Mouse (Mus musculus) forebrain, embryonic 12.5 days (tissue): ENCODE results near the gene Ldlr. TPM values are rescaled to one million over a fixed set of nuclear protein-coding genes. Genes with fewer than 3 reads are reported as not detected.

ENCODE experiments used
- ATAC-seq: fragments of 200-750 bp; cut with Nextera tagmentation; 2 replicates; pipeline ENCODE4 v1.8.0; 2017; ENCODE audit warnings: moderate TSS enrichment; ENCODE audit not compliant: low FRiP score
- H3K27ac ChIP-seq: fragments of 300-500 bp; sonication (generic); 2 replicates; pipeline ENCODE4 v1.5.1; 2016; ENCODE audit warnings: mild to moderate bottlenecking
- H3K27me3 ChIP-seq: fragments of 300-500 bp; sonication (generic); 2 replicates; pipeline ENCODE4 v1.6.1; 2016; ENCODE audit warnings: mild to moderate bottlenecking
- H3K36me3 ChIP-seq: fragments of 300-500 bp; sonication (generic); replicated peaks from 2 replicates; pipeline ENCODE4 v1.6.1; 2016; ENCODE audit warnings: mild to moderate bottlenecking
- H3K4me1 ChIP-seq: fragments of 300-500 bp; sonication (generic); 2 replicates; pipeline ENCODE4 v1.6.1; 2016
- H3K4me2 ChIP-seq: fragments of 300-500 bp; sonication (generic); 2 replicates; pipeline ENCODE4 v1.6.1; 2016; ENCODE audit warnings: mild to moderate bottlenecking, moderate library complexity
- H3K4me3 ChIP-seq: fragments of 300-500 bp; sonication (generic); replicated peaks from 2 replicates; pipeline ENCODE4 v1.5.1; 2016; ENCODE audit warnings: mild to moderate bottlenecking
- H3K9ac ChIP-seq: fragments of 300-500 bp; sonication (generic); 2 replicates; pipeline ENCODE4 v1.6.1; 2016; ENCODE audit warnings: mild to moderate bottlenecking
- H3K9me3 ChIP-seq: fragments of 300-500 bp; sonication (generic); 2 replicates; pipeline ENCODE4 v1.6.1; 2016
- WGBS: fragments of 180-500 bp; shearing (Covaris S2); methylation state at CpG from one replicate; pipeline ENCODE4 v1.1.7; 2016; 5-methylcytosine and 5-hydroxymethylcytosine counted together
- polyA plus RNA-seq: library from polyadenylated mRNA; unstranded; fragments of >200 nt; fragmentation: Nextera tagmentation; extraction: Ambion mirVana; gene quantifications from 2 replicates; pipeline ENCODE4 v1.2.1, GENCODE M21; 2016

Gene Ldlr
- polyA plus RNA-seq, 1 experiment from 2014 or later, result 40.3 TPM

DNA sequence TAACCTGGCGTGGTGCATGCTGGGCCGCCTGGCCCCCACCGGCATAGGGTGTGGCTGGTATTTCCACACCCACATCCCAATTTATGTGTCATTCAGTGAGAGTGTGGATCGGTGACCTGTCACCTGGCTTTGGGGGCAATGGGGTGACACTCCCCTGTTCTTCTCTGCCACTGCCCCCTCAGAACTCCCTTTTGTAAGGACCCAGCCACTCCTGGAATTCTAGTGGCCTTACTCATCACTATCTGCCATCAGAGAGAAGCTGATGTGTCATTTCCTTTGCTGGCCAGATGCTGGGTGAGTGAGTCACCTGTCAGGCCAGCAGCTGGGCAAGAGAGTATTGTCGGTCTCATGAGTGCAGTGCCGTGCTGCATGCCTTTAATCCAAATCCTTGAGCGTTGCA is 6.0 kb downstream of the Ldlr start:
- no peaks in the 10 kb centered on the region for H3K27me3 ChIP-seq
- 95% methylated on average over 7 of the region's 7 CpGs for WGBS
- no peak overlapping the region for H3K4me2 ChIP-seq
- no peaks in the 10 kb centered on the region for H3K9me3 ChIP-seq
- no peak overlapping the region for H3K27ac ChIP-seq
- ATAC-seq, result no peak
- H3K4me3 ChIP-seq, result no peak overlapping the region
- H3K4me1 ChIP-seq, result peaks cover 22% of the 10 kb centered on the region
- H3K36me3 ChIP-seq, result peaks cover 81% of the 10 kb centered on the region
- H3K9ac ChIP-seq, result no peak overlapping the region

DNA sequence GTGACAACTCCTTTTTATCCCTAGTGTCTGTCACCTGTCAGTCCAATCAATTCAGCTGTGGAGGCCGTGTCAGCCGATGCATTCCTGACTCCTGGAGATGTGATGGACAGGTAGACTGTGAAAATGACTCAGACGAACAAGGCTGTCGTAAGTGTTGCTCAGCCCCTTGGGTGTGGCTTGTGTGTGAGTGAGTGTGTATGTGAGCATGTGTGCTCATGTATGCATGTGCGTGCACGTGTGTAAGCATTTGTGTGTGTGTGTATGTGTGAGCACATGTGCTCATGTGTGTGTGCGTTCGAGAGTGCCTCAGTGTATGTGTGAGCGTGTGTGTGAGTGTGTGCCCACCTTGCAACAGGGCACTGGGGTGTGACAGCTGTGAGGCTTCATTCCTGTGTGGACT is 9.0 kb downstream of the Ldlr start:
- H3K36me3 ChIP-seq, result peaks cover 91% of the 10 kb centered on the region
- 91% methylated on average over 9 of the region's 9 CpGs for WGBS
- no peaks in the 10 kb centered on the region for H3K9me3 ChIP-seq
- no peaks in the 10 kb centered on the region for H3K27me3 ChIP-seq
- no peak overlapping the region for H3K4me3 ChIP-seq
- H3K9ac ChIP-seq, result no peak overlapping the region
- H3K27ac ChIP-seq, result no peak overlapping the region
- H3K4me2 ChIP-seq, result no peak overlapping the region
- no peaks in the 10 kb centered on the region for H3K4me1 ChIP-seq
- no peak for ATAC-seq

DNA sequence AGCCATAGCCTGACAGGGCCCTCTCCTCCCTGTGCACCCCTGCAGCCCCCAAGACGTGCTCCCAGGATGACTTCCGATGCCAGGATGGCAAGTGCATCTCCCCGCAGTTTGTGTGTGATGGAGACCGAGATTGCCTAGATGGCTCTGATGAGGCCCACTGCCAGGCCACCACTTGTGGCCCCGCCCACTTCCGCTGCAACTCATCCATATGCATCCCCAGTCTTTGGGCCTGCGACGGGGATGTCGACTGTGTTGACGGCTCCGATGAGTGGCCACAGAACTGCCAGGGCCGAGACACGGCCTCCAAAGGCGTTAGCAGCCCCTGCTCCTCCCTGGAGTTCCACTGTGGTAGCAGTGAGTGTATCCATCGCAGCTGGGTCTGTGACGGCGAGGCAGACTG is 10.2 kb downstream of the Ldlr start:
- Histone ChIP-seq H3K4me3 (no peak overlapping the region), H3K36me3 (peaks cover 91% of the 10 kb centered on the region), H3K9ac (no peak overlapping the region), H3K27me3 (no peaks in the 10 kb centered on the region), H3K4me2 (no peak overlapping the region), H3K9me3 (no peaks in the 10 kb centered on the region), H3K27ac (no peak overlapping the region), H3K4me1 (no peaks in the 10 kb centered on the region)
- WGBS, result 88% methylated on average over 17 of the region's 17 CpGs
- no peak for ATAC-seq

DNA sequence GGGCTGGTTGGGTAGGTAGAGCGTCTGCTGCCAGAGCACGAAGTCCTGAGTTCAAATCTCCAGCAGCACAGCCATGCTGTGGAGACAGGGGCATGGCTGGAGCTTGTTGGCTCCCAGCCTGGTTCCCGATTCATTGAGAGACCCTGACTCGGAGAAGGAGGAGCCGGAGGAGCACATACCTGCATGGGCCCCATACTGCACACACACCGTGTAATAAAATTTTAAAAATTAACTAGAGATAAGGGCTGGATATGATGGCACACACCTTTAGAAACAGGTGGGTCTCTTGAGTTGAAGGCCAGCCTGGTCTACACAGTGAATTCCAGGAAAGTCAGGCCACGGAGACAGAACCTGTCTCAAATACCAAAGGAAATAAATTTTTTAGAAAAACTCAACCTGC is 10.7 kb downstream of the Ldlr start:
- no peaks in the 10 kb centered on the region for H3K27me3 ChIP-seq
- peaks cover 92% of the 10 kb centered on the region for H3K36me3 ChIP-seq
- H3K27ac ChIP-seq, result no peak overlapping the region
- no peak overlapping the region for H3K9ac ChIP-seq
- 96% methylated on average over 7 of the region's 7 CpGs for WGBS
- no peak for ATAC-seq
- H3K4me3 ChIP-seq, result no peak overlapping the region
- H3K4me2 ChIP-seq, result no peak overlapping the region
- no peaks in the 10 kb centered on the region for H3K9me3 ChIP-seq
- no peaks in the 10 kb centered on the region for H3K4me1 ChIP-seq

DNA sequence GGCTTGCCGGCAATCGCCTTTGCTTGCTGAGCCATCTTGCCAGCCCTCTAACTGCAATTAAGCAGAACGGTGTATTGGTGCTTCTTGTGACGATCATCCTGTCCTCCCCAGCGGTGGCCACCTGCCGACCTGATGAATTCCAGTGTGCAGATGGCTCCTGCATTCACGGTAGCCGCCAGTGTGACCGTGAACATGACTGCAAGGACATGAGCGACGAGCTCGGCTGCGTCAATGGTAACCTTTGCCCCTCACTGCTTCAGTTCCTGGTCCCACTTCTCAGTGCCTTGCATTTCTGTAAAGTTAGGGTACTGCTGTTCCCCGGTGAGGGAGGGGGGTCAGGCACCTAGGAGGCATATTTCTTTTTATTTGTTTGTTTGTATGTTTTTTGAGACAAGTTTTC is 11.8 kb downstream of the Ldlr start:
- H3K27ac ChIP-seq, result no peak overlapping the region
- H3K4me3 ChIP-seq, result no peak overlapping the region
- no peaks in the 10 kb centered on the region for H3K27me3 ChIP-seq
- H3K4me1 ChIP-seq, result no peaks in the 10 kb centered on the region
- WGBS, result 90% methylated on average over 14 of the region's 14 CpGs
- H3K4me2 ChIP-seq, result no peak overlapping the region
- H3K9me3 ChIP-seq, result no peaks in the 10 kb centered on the region
- ATAC-seq, result no peak
- no peak overlapping the region for H3K9ac ChIP-seq
- H3K36me3 ChIP-seq, result peaks cover 93% of the 10 kb centered on the region

DNA sequence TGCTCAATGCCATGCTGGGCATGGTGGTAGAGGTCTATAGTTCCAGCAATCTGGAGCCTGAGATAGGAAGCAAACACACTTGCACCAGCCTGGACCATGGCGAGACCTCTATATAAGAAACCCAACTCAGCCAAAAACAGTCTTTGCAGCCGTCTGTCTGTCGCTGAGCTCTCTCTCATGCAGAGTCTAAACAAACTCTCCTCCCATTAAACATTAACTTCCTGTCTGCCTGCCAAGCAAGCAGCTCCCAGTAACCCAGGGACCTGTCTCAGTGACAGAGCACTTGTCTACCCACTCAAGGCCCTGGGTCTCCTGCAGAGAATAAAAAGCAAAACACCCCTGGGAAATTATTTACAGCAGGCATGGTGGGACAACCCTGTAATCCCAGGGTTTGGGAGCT is 13.3 kb downstream of the Ldlr start:
- Histone ChIP-seq H3K9ac (no peak overlapping the region), H3K4me2 (no peak overlapping the region), H3K4me3 (no peak overlapping the region), H3K27ac (no peak overlapping the region), H3K27me3 (no peaks in the 10 kb centered on the region), H3K9me3 (no peaks in the 10 kb centered on the region), H3K4me1 (no peaks in the 10 kb centered on the region), H3K36me3 (peaks cover 96% of the 10 kb centered on the region)
- no peak for ATAC-seq
- WGBS, result 84% methylated on average over 3 of the region's 3 CpGs

DNA sequence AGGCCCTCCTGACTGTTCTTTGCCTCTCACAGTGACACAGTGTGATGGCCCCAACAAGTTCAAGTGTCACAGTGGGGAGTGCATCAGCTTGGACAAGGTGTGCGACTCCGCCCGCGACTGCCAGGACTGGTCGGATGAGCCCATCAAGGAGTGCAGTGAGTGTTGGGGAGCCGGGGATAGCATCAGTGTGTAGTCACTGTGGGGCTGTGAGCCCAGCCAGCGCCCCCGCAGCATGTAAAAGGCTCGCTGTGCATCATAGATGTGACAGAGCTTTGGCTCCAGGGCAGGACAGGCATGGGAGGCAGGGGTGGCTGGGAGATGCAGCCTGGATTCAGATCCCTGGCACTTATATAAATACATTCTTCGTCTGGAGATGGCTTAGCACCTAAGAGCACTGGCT is 13.9 kb downstream of the Ldlr start:
- H3K27me3 ChIP-seq, result no peaks in the 10 kb centered on the region
- no peak for ATAC-seq
- 91% methylated on average over 10 of the region's 10 CpGs for WGBS

DNA sequence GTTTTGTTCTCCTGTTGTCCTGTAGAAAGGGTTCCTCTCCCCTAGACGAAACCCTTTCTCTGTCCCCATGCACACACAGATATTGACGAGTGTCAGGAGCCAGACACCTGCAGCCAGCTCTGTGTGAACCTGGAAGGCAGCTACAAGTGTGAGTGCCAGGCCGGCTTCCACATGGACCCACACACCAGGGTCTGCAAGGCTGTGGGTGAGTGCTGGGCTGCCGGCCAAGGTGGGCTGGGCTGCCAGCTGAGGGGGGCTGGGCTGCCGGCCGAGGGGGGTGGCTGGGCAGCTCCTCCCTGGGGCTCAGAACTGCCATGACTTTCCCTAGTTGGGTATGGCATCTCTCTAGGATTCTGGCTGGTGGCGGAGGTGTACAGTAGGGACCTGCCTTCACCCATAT is 15.5 kb downstream of the Ldlr start:
- Histone ChIP-seq H3K9me3 (no peaks in the 10 kb centered on the region), H3K36me3 (peaks cover 92% of the 10 kb centered on the region), H3K27ac (no peak overlapping the region), H3K4me1 (no peaks in the 10 kb centered on the region), H3K27me3 (no peaks in the 10 kb centered on the region), H3K4me2 (no peak overlapping the region), H3K4me3 (no peak overlapping the region), H3K9ac (no peak overlapping the region)
- no peak for ATAC-seq
- 90% methylated on average over 7 of the region's 7 CpGs for WGBS

More for the DNA sequence above, 13.9 kb downstream of the Ldlr start:
- H3K27ac ChIP-seq, result no peak overlapping the region
- H3K4me3 ChIP-seq, result no peak overlapping the region
- no peaks in the 10 kb centered on the region for H3K4me1 ChIP-seq
- H3K36me3 ChIP-seq, result peaks cover 96% of the 10 kb centered on the region
- H3K9me3 ChIP-seq, result no peaks in the 10 kb centered on the region
- no peak overlapping the region for H3K9ac ChIP-seq
- H3K4me2 ChIP-seq, result no peak overlapping the region

DNA sequence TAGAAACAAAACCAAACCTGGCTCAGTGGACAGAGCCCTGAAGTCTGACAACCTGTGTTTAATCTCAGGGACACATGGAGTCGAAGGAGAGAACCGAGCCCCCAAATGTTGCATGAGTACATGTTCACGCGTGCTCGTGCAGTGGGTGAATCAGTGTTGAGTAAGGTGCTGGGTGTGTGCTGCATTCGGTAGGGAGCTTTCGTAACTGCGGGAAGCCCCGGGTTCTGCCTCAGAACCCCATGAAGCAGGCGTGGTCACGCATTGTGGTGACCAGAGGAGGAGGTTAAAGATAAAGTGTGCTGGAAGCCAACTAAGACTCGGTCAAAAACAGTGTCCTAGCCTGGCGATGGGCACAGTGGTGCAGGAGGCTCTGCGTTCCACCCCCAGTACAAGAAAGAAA is 17.1 kb downstream of the Ldlr start:
- no peak overlapping the region for H3K4me2 ChIP-seq
- WGBS, result 96% methylated on average over 14 of the region's 14 CpGs
- no peak overlapping the region for H3K27ac ChIP-seq

DNA sequence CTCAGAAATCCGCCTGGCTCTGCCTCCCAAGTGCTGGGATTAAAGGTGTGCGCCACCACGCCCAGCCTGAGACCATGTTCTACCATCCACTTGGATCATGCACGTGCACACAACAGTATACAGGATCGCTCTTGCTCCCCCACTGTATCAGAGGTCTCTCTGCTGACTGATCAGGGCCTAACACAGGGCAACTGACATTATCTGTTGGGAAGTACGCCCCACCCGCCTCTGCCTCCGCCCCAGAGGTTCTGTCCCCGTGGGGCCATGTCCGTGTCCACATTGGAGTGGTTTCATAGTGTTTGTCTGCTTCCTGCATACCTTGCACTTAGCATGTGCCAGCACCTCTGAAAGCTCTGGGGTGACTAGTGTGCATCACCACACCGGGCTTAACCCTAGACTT is 18.2 kb downstream of the Ldlr start:
- WGBS, result 97% methylated on average over 11 of the region's 11 CpGs
- no peak for ATAC-seq
- no peak overlapping the region for H3K27ac ChIP-seq
- peaks cover 93% of the 10 kb centered on the region for H3K36me3 ChIP-seq
- H3K9ac ChIP-seq, result no peak overlapping the region
- no peak overlapping the region for H3K4me2 ChIP-seq
- H3K4me1 ChIP-seq, result no peaks in the 10 kb centered on the region
- no peaks in the 10 kb centered on the region for H3K9me3 ChIP-seq
- H3K27me3 ChIP-seq, result no peaks in the 10 kb centered on the region
- H3K4me3 ChIP-seq, result no peak overlapping the region

More for the DNA sequence above, 17.1 kb downstream of the Ldlr start:
- Histone ChIP-seq H3K9ac (no peak overlapping the region), H3K4me1 (no peaks in the 10 kb centered on the region), H3K9me3 (no peaks in the 10 kb centered on the region), H3K4me3 (no peak overlapping the region), H3K27me3 (no peaks in the 10 kb centered on the region), H3K36me3 (peaks cover 92% of the 10 kb centered on the region)
- ATAC-seq, result no peak

DNA sequence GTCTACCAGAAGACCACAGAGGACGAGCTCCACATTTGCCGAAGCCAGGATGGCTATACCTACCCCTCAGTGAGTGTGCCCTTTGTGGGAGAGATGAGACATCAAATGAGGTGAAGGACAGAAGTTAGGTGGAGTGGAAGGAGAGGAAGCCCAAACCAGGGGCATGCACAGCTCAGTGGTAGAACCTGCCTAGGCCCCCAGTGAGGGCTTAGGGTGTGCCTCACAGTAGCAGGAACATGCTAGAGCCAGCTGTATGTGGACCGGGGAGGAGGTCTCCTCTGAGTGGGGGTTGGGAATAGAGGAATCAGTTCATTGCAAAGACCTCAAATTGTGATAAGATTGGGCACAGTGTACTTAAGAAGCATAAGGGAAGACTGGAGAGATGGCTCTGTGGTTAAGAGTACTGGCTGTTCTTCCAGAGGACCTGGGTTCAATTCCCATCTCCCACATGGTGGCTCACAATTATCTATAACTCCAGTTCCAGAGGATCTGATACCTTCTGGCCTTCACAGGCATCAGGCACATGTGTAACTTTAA is 24.0 kb downstream of the Ldlr start:
- Histone ChIP-seq H3K4me2 (no peak overlapping the region), H3K9me3 (no peaks in the 10 kb centered on the region), H3K4me1 (no peaks in the 10 kb centered on the region), H3K4me3 (no peak overlapping the region), H3K27ac (no peak overlapping the region), H3K27me3 (no peaks in the 10 kb centered on the region), H3K36me3 (peaks cover 79% of the 10 kb centered on the region), H3K9ac (no peak overlapping the region)
- WGBS, result 90% methylated on average over 3 of the region's 3 CpGs
- ATAC-seq, result no peak

DNA sequence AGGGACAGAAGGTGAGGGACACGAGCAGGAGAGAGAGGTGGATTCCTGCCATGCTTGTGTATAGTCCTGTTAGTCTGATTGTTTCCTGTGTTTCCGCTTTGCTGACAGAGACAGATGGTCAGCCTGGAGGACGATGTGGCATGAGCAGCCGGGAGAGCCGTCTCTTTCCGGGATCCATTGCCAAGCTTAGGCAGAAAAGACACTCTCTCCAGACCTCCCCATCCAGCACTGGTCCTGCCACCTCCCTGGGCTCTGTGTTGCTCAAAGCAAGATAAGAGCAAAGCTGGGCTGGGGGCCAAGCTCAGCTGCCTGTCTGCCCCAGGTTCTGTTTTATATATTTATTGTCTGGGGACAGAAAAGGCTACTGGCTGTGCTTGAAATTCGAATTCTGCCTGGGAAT is 24.8 kb downstream of the Ldlr start:
- Histone ChIP-seq H3K36me3 (peaks cover 72% of the 10 kb centered on the region), H3K27me3 (no peaks in the 10 kb centered on the region), H3K9ac (no peak overlapping the region), H3K4me3 (no peak overlapping the region), H3K27ac (peak overlapping the region; percentile 20; the same call in 1 of the 2 replicates), H3K4me1 (no peaks in the 10 kb centered on the region), H3K9me3 (no peaks in the 10 kb centered on the region), H3K4me2 (no peak overlapping the region)
- 81% methylated on average over 7 of the region's 7 CpGs for WGBS
- ATAC-seq, result no peak

DNA sequence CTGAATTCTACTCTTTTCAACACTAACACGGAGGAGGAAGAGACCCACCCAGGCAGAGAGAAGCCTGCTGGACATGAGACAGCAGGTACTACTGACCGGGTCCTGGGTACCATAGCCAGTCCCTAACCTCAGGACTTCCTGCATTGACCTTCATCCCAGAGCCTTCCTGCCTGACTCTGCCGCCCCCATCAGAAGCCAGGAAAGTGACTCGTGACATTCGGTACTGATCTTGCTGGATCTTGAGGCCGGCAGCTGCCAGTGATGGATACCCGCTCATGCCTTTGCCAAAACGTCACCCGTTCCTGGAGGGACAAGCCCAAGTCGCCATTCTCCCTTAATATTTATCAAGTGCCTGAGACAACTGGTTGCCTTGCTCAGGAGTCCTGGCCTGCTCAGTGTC is 25.2 kb downstream of the Ldlr start:
- H3K9ac ChIP-seq, result no peak overlapping the region
- ATAC-seq, result no peak
- no peak overlapping the region for H3K27ac ChIP-seq
- no peaks in the 10 kb centered on the region for H3K9me3 ChIP-seq
- H3K4me3 ChIP-seq, result no peak overlapping the region
- 89% methylated on average over 10 of the region's 10 CpGs for WGBS
- no peak overlapping the region for H3K4me2 ChIP-seq
- H3K36me3 ChIP-seq, result peaks cover 71% of the 10 kb centered on the region
- H3K4me1 ChIP-seq, result no peaks in the 10 kb centered on the region
- H3K27me3 ChIP-seq, result no peaks in the 10 kb centered on the region
